Mouse (Mus musculus): ENCODE measurements around the gene Igfbp3. TPM values are rescaled to one million over a fixed set of nuclear protein-coding genes. Genes with fewer than 3 reads are reported as not detected.

Igfbp3 gene
- polyA plus RNA-seq, 2 experiments, result 214 to 277 TPM

DNA sequence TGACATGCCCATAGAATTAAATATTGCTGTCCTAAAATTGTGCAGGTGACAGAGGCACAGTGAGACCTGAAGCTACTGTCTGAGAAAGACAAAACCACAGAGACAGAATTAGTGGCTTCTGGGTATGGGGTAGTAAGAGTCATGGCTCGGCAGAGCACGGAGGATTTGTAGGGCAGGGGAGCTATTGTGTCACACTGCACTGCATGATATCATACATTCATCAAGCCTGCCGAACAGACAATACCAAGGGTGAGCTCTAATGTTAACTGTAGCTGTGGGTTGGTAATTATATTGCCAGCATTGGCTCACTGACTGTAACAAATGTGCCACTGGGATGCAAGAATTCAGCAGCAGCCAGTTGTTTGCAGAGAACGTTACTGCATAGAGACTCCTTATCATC is 49.3 kb downstream of the Igfbp3 start:
- H3K9ac ChIP-seq (ENCODE audit: low read depth, low read length, severe bottlenecking), result no peak overlapping the region
- no peaks in the 10 kb centered on the region for H3K27me3 ChIP-seq (ENCODE audit: control insufficient read depth, insufficient read depth, low read length)
- H3K9me3 ChIP-seq (ENCODE audit: control insufficient read depth, low read length), result no peaks in the 10 kb centered on the region
- H3K4me3 ChIP-seq (replicated peaks; ENCODE audit: low read length), result no peak overlapping the region
- WGBS, result 87% methylated on average over 4 of the region's 4 CpGs
- DNase-seq (ENCODE audit: low spot score) (no peak), ATAC-seq (ENCODE audit: low FRiP score, low read depth) (no peak)
- no peaks in the 10 kb centered on the region for H3K36me3 ChIP-seq (ENCODE audit: control insufficient read depth, insufficient read depth, low read length)
- H3K27ac ChIP-seq (replicated peaks; ENCODE audit: low read depth, low read length), result no peak overlapping the region
- TF ChIP-seq POLR2A (IDR thresholded peaks at IDR 0.05; ENCODE audit: borderline replicate concordance, extremely low read depth, insufficient read depth, insufficient read length), result no peak
- H3K4me2 ChIP-seq (replicated peaks; ENCODE audit: low read depth, low read length, severe bottlenecking), result no peak overlapping the region
- peaks cover 13% of the 10 kb centered on the region for H3K4me1 ChIP-seq (ENCODE audit: control insufficient read depth, insufficient read depth, low read length)

DNA sequence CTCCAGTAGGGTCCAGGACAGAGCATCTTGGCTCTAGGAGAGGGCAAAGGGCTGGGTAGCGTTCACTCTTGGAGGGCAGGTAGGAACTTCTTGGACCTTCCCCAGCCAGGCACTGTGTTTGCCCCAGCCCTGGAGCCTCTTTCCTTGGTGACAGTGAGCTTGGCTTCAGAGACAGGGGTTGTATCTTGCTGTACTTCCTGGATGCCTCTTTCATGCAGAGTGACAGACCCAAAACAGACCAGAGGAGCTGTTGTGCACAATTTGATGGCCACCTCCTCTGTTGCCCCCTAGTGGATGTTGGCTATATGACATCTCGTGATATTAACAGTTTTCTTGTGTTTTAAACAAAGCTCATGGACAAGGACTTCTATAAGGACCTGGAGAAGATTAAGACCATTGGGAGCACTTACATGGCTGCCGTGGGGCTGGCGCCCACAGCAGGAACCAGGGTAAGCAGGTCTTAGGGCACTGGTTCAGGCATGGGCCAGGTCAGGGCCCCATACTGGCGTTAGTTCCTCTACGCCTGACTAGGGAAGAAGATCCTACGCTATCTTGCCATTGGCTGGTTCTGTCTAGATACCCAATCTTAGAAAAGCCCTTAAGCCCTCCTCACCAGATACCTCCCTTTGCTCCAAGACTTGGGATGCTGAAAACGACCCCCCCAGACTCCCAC is 52.1 kb downstream of the Igfbp3 start:
- Histone ChIP-seq H3K9me3 (ENCODE audit: control insufficient read depth, low read length) (no peaks in the 10 kb centered on the region), H3K4me3 (replicated peaks; ENCODE audit: low read length) (no peak overlapping the region), H3K4me1 (ENCODE audit: control insufficient read depth, insufficient read depth, low read length) (peaks cover 15% of the 10 kb centered on the region), H3K9ac (ENCODE audit: low read depth, low read length, severe bottlenecking) (no peak overlapping the region), H3K27ac (replicated peaks; ENCODE audit: low read depth, low read length) (no peak overlapping the region), H3K4me2 (replicated peaks; ENCODE audit: low read depth, low read length, severe bottlenecking) (no peak overlapping the region), H3K27me3 (ENCODE audit: control insufficient read depth, insufficient read depth, low read length) (no peaks in the 10 kb centered on the region), H3K36me3 (ENCODE audit: control insufficient read depth, insufficient read depth, low read length) (no peaks in the 10 kb centered on the region)
- no peak for TF ChIP-seq POLR2A (IDR thresholded peaks at IDR 0.05; ENCODE audit: borderline replicate concordance, extremely low read depth, insufficient read depth, insufficient read length)
- WGBS, result 78% methylated on average over 8 of the region's 8 CpGs
- DNase-seq (ENCODE audit: low spot score), result no peak
- no peak for ATAC-seq (ENCODE audit: low FRiP score, low read depth)

DNA sequence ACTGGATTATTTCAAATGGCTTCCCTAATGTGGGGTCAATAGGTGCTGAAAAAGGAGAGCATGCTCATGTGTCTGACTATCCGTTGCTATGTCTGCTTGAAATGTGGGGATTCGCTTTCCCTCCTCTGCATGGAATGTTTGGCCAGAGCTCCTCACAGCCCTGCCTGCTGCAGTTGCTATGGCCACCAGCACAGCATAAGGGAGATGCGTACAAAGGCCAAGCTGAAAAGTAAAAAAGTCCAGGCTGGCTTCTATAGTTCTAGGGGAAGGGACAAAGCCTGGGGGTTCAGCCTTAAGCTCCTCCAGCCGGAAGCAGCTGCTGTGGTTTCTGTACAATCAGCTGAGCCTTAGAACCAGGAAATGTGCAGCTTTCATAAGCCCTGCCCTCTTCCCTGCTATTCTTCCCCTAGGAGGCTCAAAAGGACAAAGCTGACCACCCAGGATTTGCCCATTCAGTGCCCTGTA is 53.1 kb downstream of the Igfbp3 start:
- H3K4me1 ChIP-seq (ENCODE audit: control insufficient read depth, insufficient read depth, low read length), result peaks cover 15% of the 10 kb centered on the region
- 73% methylated on average over 4 of the region's 4 CpGs for WGBS
- H3K27ac ChIP-seq (replicated peaks; ENCODE audit: low read depth, low read length), result peak overlapping the region; percentile 48; the same call in 1 of the 2 replicates
- H3K4me3 ChIP-seq (replicated peaks; ENCODE audit: low read length), result no peak overlapping the region
- TF ChIP-seq POLR2A (IDR thresholded peaks at IDR 0.05; ENCODE audit: borderline replicate concordance, extremely low read depth, insufficient read depth, insufficient read length), result no peak
- ATAC-seq (ENCODE audit: low FRiP score, low read depth) (peak; percentile 75), DNase-seq (ENCODE audit: low spot score) (peak; percentile 61)
- no peaks in the 10 kb centered on the region for H3K27me3 ChIP-seq (ENCODE audit: control insufficient read depth, insufficient read depth, low read length)
- H3K36me3 ChIP-seq (ENCODE audit: control insufficient read depth, insufficient read depth, low read length), result no peaks in the 10 kb centered on the region
- H3K9me3 ChIP-seq (ENCODE audit: control insufficient read depth, low read length), result no peaks in the 10 kb centered on the region
- H3K4me2 ChIP-seq (replicated peaks; ENCODE audit: low read depth, low read length, severe bottlenecking), result no peak overlapping the region
- H3K9ac ChIP-seq (ENCODE audit: low read depth, low read length, severe bottlenecking), result no peak overlapping the region

- no peak for TF ChIP-seq POLR2A (IDR thresholded peaks at IDR 0.05; ENCODE audit: borderline replicate concordance, extremely low read depth, insufficient read depth, insufficient read length)
- no peak overlapping the region for H3K9ac ChIP-seq (ENCODE audit: low read depth, low read length, severe bottlenecking)
- WGBS, result 81% methylated on average over 6 of the region's 6 CpGs
- no peaks in the 10 kb centered on the region for H3K9me3 ChIP-seq (ENCODE audit: control insufficient read depth, low read length)
- H3K36me3 ChIP-seq (ENCODE audit: control insufficient read depth, insufficient read depth, low read length), result no peaks in the 10 kb centered on the region
- ATAC-seq (ENCODE audit: low FRiP score, low read depth) (no peak), DNase-seq (ENCODE audit: low spot score) (no peak)
- H3K27me3 ChIP-seq (ENCODE audit: control insufficient read depth, insufficient read depth, low read length), result no peaks in the 10 kb centered on the region
- peaks cover 15% of the 10 kb centered on the region for H3K4me1 ChIP-seq (ENCODE audit: control insufficient read depth, insufficient read depth, low read length)
- H3K4me3 ChIP-seq (replicated peaks; ENCODE audit: low read length), result no peak overlapping the region
- H3K27ac ChIP-seq (replicated peaks; ENCODE audit: low read depth, low read length), result peak overlapping the region; percentile 68
- no peak overlapping the region for H3K4me2 ChIP-seq (replicated peaks; ENCODE audit: low read depth, low read length, severe bottlenecking)
Measured at GRCm38 (mm10) chr11:7160146-7160545, 53.6 kb downstream of the Igfbp3 start.

GRCm38 (mm10) chr11:7158196-7158595 is 55.5 kb downstream of the Igfbp3 start:
- TF ChIP-seq POLR2A (IDR thresholded peaks at IDR 0.05; ENCODE audit: borderline replicate concordance, extremely low read depth, insufficient read depth, insufficient read length), result no peak
- Histone ChIP-seq H3K9ac (ENCODE audit: low read depth, low read length, severe bottlenecking) (no peak overlapping the region), H3K27ac (replicated peaks; ENCODE audit: low read depth, low read length) (no peak overlapping the region), H3K36me3 (ENCODE audit: control insufficient read depth, insufficient read depth, low read length) (no peaks in the 10 kb centered on the region), H3K4me3 (replicated peaks; ENCODE audit: low read length) (no peak overlapping the region), H3K4me1 (ENCODE audit: control insufficient read depth, insufficient read depth, low read length) (peaks cover 15% of the 10 kb centered on the region), H3K4me2 (replicated peaks; ENCODE audit: low read depth, low read length, severe bottlenecking) (no peak overlapping the region), H3K27me3 (ENCODE audit: control insufficient read depth, insufficient read depth, low read length) (no peaks in the 10 kb centered on the region), H3K9me3 (ENCODE audit: control insufficient read depth, low read length) (no peaks in the 10 kb centered on the region)
- 84% methylated on average over 6 of the region's 6 CpGs for WGBS
- ATAC-seq (ENCODE audit: low FRiP score, low read depth), result no peak
- DNase-seq (ENCODE audit: low spot score), result no peak
